Mouse (Mus musculus) bone marrow, adult 2 months (tissue): ENCODE results near the gene Aacs.

Source experiments
- CTCF ChIP-seq: fragments of 200-500 bp; IDR thresholded peaks from 2 replicates; pipeline ENCODE4 v1.5.1; 2011; ENCODE audit warnings: low read length, control low read depth; ENCODE audit not compliant: control insufficient read depth, insufficient read depth
- POLR2A ChIP-seq: fragments of 200-500 bp; IDR thresholded peaks from 2 replicates; pipeline ENCODE4 v1.6.1; 2011; ENCODE audit warnings: low read depth, mild to moderate bottlenecking, control low read depth, low read length, borderline replicate concordance; ENCODE audit not compliant: control insufficient read depth

DNA sequence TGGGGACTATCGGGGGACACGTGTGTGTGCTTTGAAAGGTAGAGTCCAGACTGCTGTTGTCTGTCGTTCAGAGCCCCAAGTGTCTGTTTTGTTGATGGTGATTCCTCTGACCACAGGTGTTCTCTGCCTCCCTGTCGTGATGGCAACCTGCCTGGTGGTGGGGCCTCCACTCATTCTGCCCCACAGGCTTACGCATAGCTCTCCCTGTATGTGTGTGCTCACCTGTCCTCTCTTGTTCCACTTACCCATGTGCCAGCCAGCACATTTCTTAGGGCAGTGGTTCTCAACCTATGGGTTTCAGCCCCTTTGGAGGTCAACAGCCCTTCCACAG is 17.4 kb downstream of the Aacs start:
- TF ChIP-seq CTCF: no peak
- no peak for TF ChIP-seq POLR2A
